Mouse (Mus musculus) intestine, embryonic 14.5 days (tissue): ENCODE results near the gene Asxl1. TPM values are rescaled to one million over a fixed set of nuclear protein-coding genes. Genes with fewer than 3 reads are reported as not detected.
A peak's percentile ranks its signal among the peaks of the same experiment; 100 is the strongest.

Experiments
- ATAC-seq: fragments of 200-750 bp; cut with Nextera tagmentation; replicated peaks from 2 replicates; pipeline ENCODE4 v1.8.0; 2017; ENCODE audit warnings: low read depth, moderate number of reproducible peaks, moderate TSS enrichment, moderate library complexity; ENCODE audit not compliant: low FRiP score, low TSS enrichment
- DNase-seq: peaks from one replicate; pipeline ENCODE4 v3.0.0-alpha.2; 2018; ENCODE audit warnings: low spot score
- H3K27ac ChIP-seq: fragments of 300-500 bp; sonication (generic); 2 replicates; pipeline ENCODE4 v1.5.1; 2014; ENCODE audit warnings: low read depth, mild to moderate bottlenecking, control low read depth
- H3K27me3 ChIP-seq: fragments of 300-500 bp; sonication (generic); replicated peaks from 2 replicates; pipeline ENCODE4 v1.6.1; 2014; ENCODE audit warnings: low read length, control low read depth; ENCODE audit not compliant: control insufficient read depth, insufficient read depth
- H3K36me3 ChIP-seq: fragments of 300-500 bp; sonication (generic); 2 replicates; pipeline ENCODE4 v1.6.1; 2014; ENCODE audit warnings: low read length, control low read depth; ENCODE audit not compliant: control insufficient read depth, insufficient read depth
- H3K4me1 ChIP-seq: fragments of 300-500 bp; sonication (generic); replicated peaks from 2 replicates; pipeline ENCODE4 v1.6.1; 2014; ENCODE audit warnings: low read length, control low read depth, mixed read lengths; ENCODE audit not compliant: control insufficient read depth, insufficient read depth
- H3K4me2 ChIP-seq: fragments of 300-500 bp; sonication (generic); 2 replicates; pipeline ENCODE4 v1.6.1; 2014; ENCODE audit warnings: low read length
- H3K4me3 ChIP-seq: fragments of 300-500 bp; sonication (generic); 2 replicates; pipeline ENCODE4 v1.5.1; 2014; ENCODE audit warnings: low read depth, low read length, control low read depth, mixed read lengths
- H3K9ac ChIP-seq: fragments of 300-500 bp; sonication (generic); 2 replicates; pipeline ENCODE4 v1.6.1; 2014; ENCODE audit warnings: mild to moderate bottlenecking, low read length
- H3K9me3 ChIP-seq: fragments of 300-500 bp; sonication (generic); 2 replicates; pipeline ENCODE4 v1.6.1; 2016; ENCODE audit warnings: low read length, control low read depth; ENCODE audit not compliant: control insufficient read depth
- WGBS: fragments of 180-500 bp; shearing (Covaris S2); extraction: QIAGEN DNeasy Blood & Tissue Kit; methylation state at CpG from one replicate; pipeline ENCODE4 v1.1.7; 2014; 5-methylcytosine and 5-hydroxymethylcytosine counted together
- polyA plus RNA-seq: library from polyadenylated mRNA; unstranded; fragments of >200 nt; fragmentation: Nextera tagmentation; extraction: Ambion mirVana; gene quantifications from 2 replicates; pipeline ENCODE4 v1.2.1, GENCODE M21; 2014

Asxl1 gene
- polyA plus RNA-seq, 1 experiment from 2014 or later, result 15.6 TPM

- H3K4me2 ChIP-seq, result no peak overlapping the region
- no peaks in the 10 kb centered on the region for H3K9me3 ChIP-seq
- no peak overlapping the region for H3K9ac ChIP-seq
- H3K27ac ChIP-seq, result no peak overlapping the region
- 89% methylated on average over 1 of the region's 1 CpGs for WGBS
- DNase-seq (no peak), ATAC-seq (no peak)
- H3K36me3 ChIP-seq, result peaks cover 43% of the 10 kb centered on the region
- no peaks in the 10 kb centered on the region for H3K4me1 ChIP-seq
- no peak overlapping the region for H3K4me3 ChIP-seq
- H3K27me3 ChIP-seq, result no peaks in the 10 kb centered on the region
Observed at GRCm38 (mm10) chr2:153380479-153380878, 34.9 kb downstream of the Asxl1 start.

- ATAC-seq, result no peak
- H3K36me3 ChIP-seq, result peaks cover 57% of the 10 kb centered on the region
Observed at GRCm38 (mm10) chr2:153389831-153390230, 44.2 kb downstream of the Asxl1 start.

GRCm38 (mm10) chr2:153393045-153393444 is 47.4 kb downstream of the Asxl1 start:
- ATAC-seq, result no peak
- H3K4me1 ChIP-seq, result no peaks in the 10 kb centered on the region
- no peak overlapping the region for H3K4me2 ChIP-seq
- no peak for DNase-seq
- no peaks in the 10 kb centered on the region for H3K27me3 ChIP-seq
- 91% methylated on average over 10 of the region's 10 CpGs for WGBS
- peaks cover 3% of the 10 kb centered on the region; the same call in 1 of the 2 replicates for H3K9me3 ChIP-seq
- H3K27ac ChIP-seq, result no peak overlapping the region
- H3K36me3 ChIP-seq, result peaks cover 80% of the 10 kb centered on the region
- no peak overlapping the region for H3K9ac ChIP-seq
- no peak overlapping the region for H3K4me3 ChIP-seq

More at GRCm38 (mm10) chr2:153389831-153390230, 44.2 kb downstream of the Asxl1 start:
- WGBS, result 89% methylated on average over 2 of the region's 2 CpGs
- H3K9ac ChIP-seq, result no peak overlapping the region
- no peak overlapping the region for H3K4me2 ChIP-seq
- H3K9me3 ChIP-seq, result peaks cover 3% of the 10 kb centered on the region; the same call in 1 of the 2 replicates
- DNase-seq, result no peak
- no peak overlapping the region for H3K27ac ChIP-seq
- H3K27me3 ChIP-seq, result no peaks in the 10 kb centered on the region
- no peak overlapping the region for H3K4me3 ChIP-seq
- no peaks in the 10 kb centered on the region for H3K4me1 ChIP-seq

- 92% methylated on average over 11 of the region's 11 CpGs for WGBS
- H3K4me3 ChIP-seq, result no peak overlapping the region
- DNase-seq, result no peak
- H3K4me2 ChIP-seq, result no peak overlapping the region
- H3K4me1 ChIP-seq, result no peaks in the 10 kb centered on the region
- no peak overlapping the region for H3K9ac ChIP-seq
- peaks cover 3% of the 10 kb centered on the region; the same call in 1 of the 2 replicates for H3K9me3 ChIP-seq
- H3K27ac ChIP-seq, result no peak overlapping the region
- no peaks in the 10 kb centered on the region for H3K27me3 ChIP-seq
- ATAC-seq, result no peak
- peaks cover 97% of the 10 kb centered on the region for H3K36me3 ChIP-seq
Observed at GRCm38 (mm10) chr2:153397790-153398515, 52.3 kb downstream of the Asxl1 start.

GRCm38 (mm10) chr2:153399166-153399565 is 53.5 kb downstream of the Asxl1 start:
- Histone ChIP-seq H3K27me3 (no peaks in the 10 kb centered on the region), H3K4me1 (no peaks in the 10 kb centered on the region), H3K9me3 (peaks cover 3% of the 10 kb centered on the region; the same call in 1 of the 2 replicates), H3K27ac (no peak overlapping the region), H3K4me3 (no peak overlapping the region), H3K9ac (no peak overlapping the region), H3K36me3 (peaks cover 89% of the 10 kb centered on the region), H3K4me2 (no peak overlapping the region)
- DNase-seq (no peak), ATAC-seq (no peak)
- WGBS, result 90% methylated on average over 15 of the region's 15 CpGs

- ATAC-seq (no peak), DNase-seq (no peak)
- 87% methylated on average over 3 of the region's 3 CpGs for WGBS
- H3K9ac ChIP-seq, result no peak overlapping the region
- H3K4me2 ChIP-seq, result no peak overlapping the region
- no peak overlapping the region for H3K4me3 ChIP-seq
- no peaks in the 10 kb centered on the region for H3K4me1 ChIP-seq
- no peaks in the 10 kb centered on the region for H3K9me3 ChIP-seq
- no peak overlapping the region; the same call in 1 of the 2 replicates for H3K27ac ChIP-seq
- no peaks in the 10 kb centered on the region for H3K27me3 ChIP-seq
- peaks cover 75% of the 10 kb centered on the region for H3K36me3 ChIP-seq
Observed at GRCm38 (mm10) chr2:153404062-153404461, 58.4 kb downstream of the Asxl1 start.

GRCm38 (mm10) chr2:153404882-153405281 is 59.3 kb downstream of the Asxl1 start:
- H3K9ac ChIP-seq, result no peak overlapping the region
- no peaks in the 10 kb centered on the region for H3K27me3 ChIP-seq
- no peak overlapping the region for H3K4me2 ChIP-seq
- H3K36me3 ChIP-seq, result peaks cover 75% of the 10 kb centered on the region
- H3K9me3 ChIP-seq, result no peaks in the 10 kb centered on the region
- H3K4me1 ChIP-seq, result no peaks in the 10 kb centered on the region
- 67% methylated on average over 3 of the region's 3 CpGs for WGBS
- ATAC-seq (peak; percentile 73), DNase-seq (no peak)
- no peak overlapping the region for H3K4me3 ChIP-seq
- no peak overlapping the region; the same call in 1 of the 2 replicates for H3K27ac ChIP-seq

- no peaks in the 10 kb centered on the region for H3K9me3 ChIP-seq
- H3K4me3 ChIP-seq, result no peak overlapping the region
- H3K4me2 ChIP-seq, result no peak overlapping the region
- peaks cover 75% of the 10 kb centered on the region for H3K36me3 ChIP-seq
- no peak for DNase-seq
- no peak for ATAC-seq
- 0 out of 2 replicates have a peak, but pooled peaks cover 6% of the 10 kb centered on the region for H3K4me1 ChIP-seq
- no peak overlapping the region; the same call in 1 of the 2 replicates for H3K27ac ChIP-seq
- H3K27me3 ChIP-seq, result no peaks in the 10 kb centered on the region
- H3K9ac ChIP-seq, result no peak overlapping the region
- 85% methylated on average over 6 of the region's 6 CpGs for WGBS
Observed at GRCm38 (mm10) chr2:153406882-153407281, 61.3 kb downstream of the Asxl1 start.

- no peaks in the 10 kb centered on the region for H3K9me3 ChIP-seq
- H3K9ac ChIP-seq, result no peak overlapping the region
- no peaks in the 10 kb centered on the region for H3K27me3 ChIP-seq
- H3K4me1 ChIP-seq, result 0 out of 2 replicates have a peak, but pooled peaks cover 6% of the 10 kb centered on the region
- H3K36me3 ChIP-seq, result peaks cover 83% of the 10 kb centered on the region
- no peak overlapping the region for H3K27ac ChIP-seq
- H3K4me2 ChIP-seq, result no peak overlapping the region
- 78% methylated on average over 3 of the region's 3 CpGs for WGBS
- ATAC-seq (no peak), DNase-seq (no peak)
- no peak overlapping the region for H3K4me3 ChIP-seq
Observed at GRCm38 (mm10) chr2:153408971-153409370, 63.3 kb downstream of the Asxl1 start.
